Mouse (Mus musculus): ENCODE measurements around the gene Tmem117. TPM values are rescaled to one million over a fixed set of nuclear protein-coding genes. Genes with fewer than 3 reads are reported as not detected.

The Tmem117 gene
- polyA plus RNA-seq, 1 experiment: not detected

- peaks cover 36% of the 10 kb centered on the region for H3K9me3 ChIP-seq (ENCODE audit: control insufficient read depth, low read length)
- no peak overlapping the region for H3K4me3 ChIP-seq (replicated peaks)
- TF ChIP-seq GATA1 (IDR thresholded peaks at IDR 0.05; ENCODE audit: low read length): no peak
- no peak for TF ChIP-seq TAL1 (IDR thresholded peaks at IDR 0.05; ENCODE audit: low read length)
- no peaks in the 10 kb centered on the region for H3K27me3 ChIP-seq (ENCODE audit: control insufficient read depth)
- H3K36me3 ChIP-seq (ENCODE audit: control insufficient read depth): no peaks in the 10 kb centered on the region
- no peaks in the 10 kb centered on the region for H3K4me1 ChIP-seq (ENCODE audit: control insufficient read depth)
Measured at GRCm38 (mm10) chr15:94811550-94811949, 182.5 kb downstream of the Tmem117 start.

GRCm38 (mm10) chr15:94814213-94815100, 185.4 kb downstream of the Tmem117 start:
- Histone ChIP-seq H3K36me3 (ENCODE audit: control insufficient read depth) (no peaks in the 10 kb centered on the region), H3K9me3 (ENCODE audit: control insufficient read depth, low read length) (peaks cover 33% of the 10 kb centered on the region), H3K4me3 (replicated peaks) (no peak overlapping the region), H3K27me3 (ENCODE audit: control insufficient read depth) (no peaks in the 10 kb centered on the region), H3K4me1 (ENCODE audit: control insufficient read depth) (no peaks in the 10 kb centered on the region)
- TF ChIP-seq TAL1 (IDR thresholded peaks at IDR 0.05; ENCODE audit: low read length): no peak
- no peak for TF ChIP-seq GATA1 (IDR thresholded peaks at IDR 0.05; ENCODE audit: low read length)

GRCm38 (mm10) chr15:94835634-94836033, 206.6 kb downstream of the Tmem117 start:
- Histone ChIP-seq H3K4me1 (ENCODE audit: control insufficient read depth) (no peaks in the 10 kb centered on the region), H3K9me3 (ENCODE audit: control insufficient read depth, low read length) (peaks cover 36% of the 10 kb centered on the region), H3K27me3 (ENCODE audit: control insufficient read depth) (no peaks in the 10 kb centered on the region), H3K36me3 (ENCODE audit: control insufficient read depth) (no peaks in the 10 kb centered on the region), H3K4me3 (replicated peaks) (no peak overlapping the region)
- no peak for TF ChIP-seq TAL1 (IDR thresholded peaks at IDR 0.05; ENCODE audit: low read length)
- no peak for TF ChIP-seq GATA1 (IDR thresholded peaks at IDR 0.05; ENCODE audit: low read length)

GRCm38 (mm10) chr15:94838646-94839045, 209.6 kb downstream of the Tmem117 start:
- Histone ChIP-seq H3K36me3 (ENCODE audit: control insufficient read depth) (no peaks in the 10 kb centered on the region), H3K4me3 (replicated peaks) (no peak overlapping the region), H3K9me3 (ENCODE audit: control insufficient read depth, low read length) (peaks cover 35% of the 10 kb centered on the region), H3K27me3 (ENCODE audit: control insufficient read depth) (no peaks in the 10 kb centered on the region), H3K4me1 (ENCODE audit: control insufficient read depth) (no peaks in the 10 kb centered on the region)
- no peak for TF ChIP-seq TAL1 (IDR thresholded peaks at IDR 0.05; ENCODE audit: low read length)

GRCm38 (mm10) chr15:94847501-94847900, 218.5 kb downstream of the Tmem117 start:
- Histone ChIP-seq H3K9me3 (ENCODE audit: control insufficient read depth, low read length) (peaks cover 23% of the 10 kb centered on the region), H3K27me3 (ENCODE audit: control insufficient read depth) (no peaks in the 10 kb centered on the region), H3K36me3 (ENCODE audit: control insufficient read depth) (no peaks in the 10 kb centered on the region), H3K4me1 (ENCODE audit: control insufficient read depth) (no peaks in the 10 kb centered on the region), H3K4me3 (replicated peaks) (no peak overlapping the region)
- no peak for TF ChIP-seq GATA1 (IDR thresholded peaks at IDR 0.05; ENCODE audit: low read length)
- TF ChIP-seq TAL1 (IDR thresholded peaks at IDR 0.05; ENCODE audit: low read length): no peak

- Histone ChIP-seq H3K4me1 (ENCODE audit: control insufficient read depth) (no peaks in the 10 kb centered on the region), H3K36me3 (ENCODE audit: control insufficient read depth) (no peaks in the 10 kb centered on the region), H3K4me3 (replicated peaks) (no peak overlapping the region), H3K9me3 (ENCODE audit: control insufficient read depth, low read length) (peaks cover 34% of the 10 kb centered on the region), H3K27me3 (ENCODE audit: control insufficient read depth) (no peaks in the 10 kb centered on the region)
- TF ChIP-seq GATA1 (IDR thresholded peaks at IDR 0.05; ENCODE audit: low read length) (no peak), TAL1 (IDR thresholded peaks at IDR 0.05; ENCODE audit: low read length) (no peak)
Measured at GRCm38 (mm10) chr15:94859641-94860040, 230.6 kb downstream of the Tmem117 start.

GRCm38 (mm10) chr15:94861173-94861572, 232.1 kb downstream of the Tmem117 start:
- H3K4me1 ChIP-seq (ENCODE audit: control insufficient read depth): no peaks in the 10 kb centered on the region
- no peak for TF ChIP-seq GATA1 (IDR thresholded peaks at IDR 0.05; ENCODE audit: low read length)
- TF ChIP-seq TAL1 (IDR thresholded peaks at IDR 0.05; ENCODE audit: low read length): no peak
- no peaks in the 10 kb centered on the region for H3K36me3 ChIP-seq (ENCODE audit: control insufficient read depth)
- no peaks in the 10 kb centered on the region for H3K27me3 ChIP-seq (ENCODE audit: control insufficient read depth)
- peaks cover 27% of the 10 kb centered on the region for H3K9me3 ChIP-seq (ENCODE audit: control insufficient read depth, low read length)
- no peak overlapping the region for H3K4me3 ChIP-seq (replicated peaks)

- no peaks in the 10 kb centered on the region for H3K36me3 ChIP-seq (ENCODE audit: control insufficient read depth)
- H3K9me3 ChIP-seq (ENCODE audit: control insufficient read depth, low read length): peaks cover 21% of the 10 kb centered on the region
- no peak overlapping the region for H3K4me3 ChIP-seq (replicated peaks)
- no peak for TF ChIP-seq GATA1 (IDR thresholded peaks at IDR 0.05; ENCODE audit: low read length)
- TF ChIP-seq TAL1 (IDR thresholded peaks at IDR 0.05; ENCODE audit: low read length): no peak
- H3K27me3 ChIP-seq (ENCODE audit: control insufficient read depth): no peaks in the 10 kb centered on the region
- no peaks in the 10 kb centered on the region for H3K4me1 ChIP-seq (ENCODE audit: control insufficient read depth)
Measured at GRCm38 (mm10) chr15:94864134-94864533, 235.1 kb downstream of the Tmem117 start.

GRCm38 (mm10) chr15:94868372-94868771, 239.3 kb downstream of the Tmem117 start:
- Histone ChIP-seq H3K4me3 (replicated peaks) (no peak overlapping the region), H3K9me3 (ENCODE audit: control insufficient read depth, low read length) (peaks cover 17% of the 10 kb centered on the region), H3K27me3 (ENCODE audit: control insufficient read depth) (no peaks in the 10 kb centered on the region), H3K4me1 (ENCODE audit: control insufficient read depth) (no peaks in the 10 kb centered on the region), H3K36me3 (ENCODE audit: control insufficient read depth) (no peaks in the 10 kb centered on the region)
- no peak for TF ChIP-seq TAL1 (IDR thresholded peaks at IDR 0.05; ENCODE audit: low read length)
- TF ChIP-seq GATA1 (IDR thresholded peaks at IDR 0.05; ENCODE audit: low read length): no peak

Data from erythroblast, embryonic 14.5 days (primary cell).